Mouse (Mus musculus) MEL (cell line): ENCODE measurements around the gene Mocs1.

Experiments
- CTCF ChIP-seq, 3 experiments: IDR thresholded peaks in 2 of 3; conservative IDR thresholded peaks in 1 of 3; 2 replicates each; pipeline ENCODE4 v1.5.1; 2011 to 2012; ENCODE audit warnings: low read length in 3 of 3, low read depth in 2 of 3, mild to moderate bottlenecking in 2 of 3, improper control_type of control experiment in 1 of 3, inconsistent platforms in 1 of 3, mixed read lengths in 1 of 3, moderate library complexity in 1 of 3; ENCODE audit not compliant: control insufficient read depth in 1 of 3, insufficient read depth in 1 of 3, poor library complexity in 1 of 3, severe bottlenecking in 1 of 3
- GABPA ChIP-seq: IDR thresholded peaks from 2 replicates; pipeline ENCODE4 v1.6.1; 2012; ENCODE audit warnings: low read depth, mild to moderate bottlenecking, inconsistent platforms, low read length, improper control_type of control experiment, moderate library complexity
- HCFC1 ChIP-seq: IDR thresholded peaks from 2 replicates; pipeline ENCODE4 v1.6.1; 2012; ENCODE audit warnings: low read depth, mild to moderate bottlenecking, inconsistent platforms, low read length, improper control_type of control experiment, moderate library complexity
- JUND ChIP-seq: IDR thresholded peaks from 2 replicates; pipeline ENCODE4 v1.6.1; 2011; ENCODE audit warnings: low read depth, mild to moderate bottlenecking, improper control_type of control experiment, low read length
- POLR2A ChIP-seq, 2 experiments: IDR thresholded peaks; 2 replicates each; pipeline ENCODE4 v1.6.1; 2011 to 2012; ENCODE audit warnings: low read length in 2 of 2, mild to moderate bottlenecking in 2 of 2, control low read depth in 1 of 2, improper control_type of control experiment in 1 of 2, low read depth in 1 of 2, moderate library complexity in 1 of 2; ENCODE audit not compliant: control insufficient read depth in 1 of 2, insufficient read depth in 1 of 2, poor library complexity in 1 of 2
- RCOR1 ChIP-seq: IDR thresholded peaks from 2 replicates; pipeline ENCODE4 v1.6.1; 2012; ENCODE audit warnings: low read depth, mild to moderate bottlenecking, inconsistent platforms, low read length, improper control_type of control experiment
- ZKSCAN1 ChIP-seq: IDR thresholded peaks from 2 replicates; pipeline ENCODE4 v1.6.1; 2012; ENCODE audit warnings: low read depth, mild to moderate bottlenecking, inconsistent platforms, low read length, improper control_type of control experiment, moderate library complexity

- TF ChIP-seq ZKSCAN1 (no peak), POLR2A (IDR thresholded peaks at IDR 0.05; ENCODE audit: control insufficient read depth in 1 of 2, insufficient read depth in 1 of 2, low read depth in 1 of 2, low read length in 2 of 2, poor library complexity in 1 of 2) (no peak), RCOR1 (no peak), GABPA (no peak), JUND (no peak), CTCF (IDR thresholded peaks at IDR 0.05 in 2 of 3, conservative IDR thresholded peaks at IDR 0.05 in 1 of 3; ENCODE audit: control insufficient read depth in 1 of 3, insufficient read depth in 1 of 3, low read depth in 2 of 3, low read length in 3 of 3, poor library complexity in 1 of 3, severe bottlenecking in 1 of 3) (no peak), HCFC1 (no peak)
Observed at GRCm38 (mm10) chr17:49450922-49451321, 22.8 kb downstream of the Mocs1 start.
